Mouse (Mus musculus) heart, adult 2 months (tissue): ENCODE data around the gene Rasgef1b.

Source experiments
- CTCF ChIP-seq: fragments of 200-600 bp; IDR thresholded peaks from 2 replicates; pipeline ENCODE4 v1.8.1; 2022; ENCODE audit warnings: antibody characterized with exemption, mild to moderate bottlenecking, moderate library complexity
- POLR2A ChIP-seq: fragments of 200-500 bp; IDR thresholded peaks from 2 replicates; pipeline ENCODE4 v1.6.1; 2011; ENCODE audit warnings: mild to moderate bottlenecking, low read depth, low read length, control low read depth; ENCODE audit not compliant: insufficient read depth

DNA sequence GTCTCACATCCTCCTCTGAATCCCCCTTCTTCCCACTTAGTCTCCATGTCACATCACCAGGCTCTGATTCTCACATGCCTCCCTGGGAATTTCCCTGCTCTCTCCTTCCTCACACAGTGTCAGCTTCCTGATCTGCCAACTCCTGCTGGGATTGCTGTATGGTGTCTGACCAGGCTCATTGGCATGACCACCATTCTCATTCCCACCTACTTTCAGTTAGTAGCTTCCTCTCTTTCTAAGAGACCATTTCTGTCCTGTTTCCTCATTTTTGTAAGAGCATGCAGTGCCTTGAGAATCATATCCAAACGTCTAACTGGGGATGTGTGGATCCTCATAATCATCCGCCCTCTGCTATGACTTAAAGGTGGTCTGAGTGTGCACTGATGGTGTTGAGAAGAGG is 313.8 kb downstream of the Rasgef1b start:
- no peak for TF ChIP-seq CTCF
- no peak for TF ChIP-seq POLR2A
